Mouse (Mus musculus): ENCODE measurements around the gene Gm40460. TPM values are rescaled to one million over a fixed set of nuclear protein-coding genes. Genes with fewer than 3 reads are reported as not detected.

The Gm40460 gene
- polyA plus RNA-seq, 2 experiments from 2014 or later: not detected

Other genes with a start within 250 kb of the Gm40460 start
- gene Mob2, start 180.0 kb downstream of the Gm40460 start, polyA plus RNA-seq (2017; shearing (Covaris generic)): 10 to 100 TPM; 55.7 to 62.4 TPM
- under 1 TPM; 0.09 to 0.16 TPM for gene Dusp8, start 145.2 kb downstream of the Gm40460 start, polyA plus RNA-seq (2017; shearing (Covaris generic))
- not detected for gene Gm45618, start 120.3 kb downstream of the Gm40460 start, polyA plus RNA-seq (2017; shearing (Covaris generic))
- gene Gm39115, start 105.0 kb downstream of the Gm40460 start, polyA plus RNA-seq (2017; shearing (Covaris generic)): not detected
- gene Gm45337, start 96.5 kb downstream of the Gm40460 start, polyA plus RNA-seq (2017; shearing (Covaris generic)): not detected
- not detected for gene Gm29735, start 84.0 kb downstream of the Gm40460 start, polyA plus RNA-seq (2017; shearing (Covaris generic))
- gene Gm4553, start 75.3 kb downstream of the Gm40460 start, polyA plus RNA-seq (2017; shearing (Covaris generic)): not detected
- not detected for gene Krtap5-2, start 65.1 kb downstream of the Gm40460 start, polyA plus RNA-seq (2017; shearing (Covaris generic))
- gene Gm10153, start 50.7 kb downstream of the Gm40460 start, polyA plus RNA-seq (2017; shearing (Covaris generic)): not detected
- not detected for gene Krtap5-3, start 39.7 kb downstream of the Gm40460 start, polyA plus RNA-seq (2017; shearing (Covaris generic))
- not detected for gene Gm7579, start 29.2 kb downstream of the Gm40460 start, polyA plus RNA-seq (2017; shearing (Covaris generic))
- gene Krtap5-5, start 11.1 kb downstream of the Gm40460 start, polyA plus RNA-seq (2017; shearing (Covaris generic)): not detected
- gene Gm2431, start 17.3 kb upstream of the Gm40460 start, polyA plus RNA-seq (2017; shearing (Covaris generic)): not detected
- not detected for gene Gm4559, start 33.3 kb upstream of the Gm40460 start, polyA plus RNA-seq (2017; shearing (Covaris generic))
- not detected for gene Krtap5-1, start 56.0 kb upstream of the Gm40460 start, polyA plus RNA-seq (2017; shearing (Covaris generic))
- not detected for gene Krtap5-4, start 62.5 kb upstream of the Gm40460 start, polyA plus RNA-seq (2017; shearing (Covaris generic))
- 1 to 10 TPM; 1.9 to 2.5 TPM for gene Ifitm10, start 132.7 kb upstream of the Gm40460 start, polyA plus RNA-seq (2017; shearing (Covaris generic))
- not detected for gene Gm49369, start 141.6 kb upstream of the Gm40460 start, polyA plus RNA-seq (2017; shearing (Covaris generic))
- 100 to 1,000 TPM; 287 to 288 TPM for gene Ctsd, start 147.0 kb upstream of the Gm40460 start, polyA plus RNA-seq (2017; shearing (Covaris generic))
- gene Syt8, start 193.8 kb upstream of the Gm40460 start, polyA plus RNA-seq (2017; shearing (Covaris generic)): not detected
- not detected for gene Tnni2, start 200.7 kb upstream of the Gm40460 start, polyA plus RNA-seq (2017; shearing (Covaris generic))
- gene Lsp1, start 219.7 kb upstream of the Gm40460 start, polyA plus RNA-seq (2017; shearing (Covaris generic)): 1,000 to 10,000 TPM; 1,487 to 1,560 TPM

All from activated CD4-positive, CD25-positive, alpha-beta regulatory T cell, adult 4 months (primary cell).